In genomic region chr10:87792346-87792745, GRCm38 (mm10) we compare ENCODE assay signal across 26 mouse cellular contexts.
DNase-seq lines count a peak whose midpoint lies in the region; ATAC-seq lines count a peak whose summit lies in the region.
"Had no signal": no experiment of that assay in that cellular context is flagged by ENCODE, and none has a peak within 500 bp of the region (broad histone marks: within the 10 kb centered on the region; RNA-seq: fewer than 3 reads in every experiment).

No protein-coding gene starts in this region.

- H3K9ac ChIP-seq in midbrain, embryonic 13.5 days (replicated peaks), result no peak overlapping the region
- H3K9ac ChIP-seq: embryonic facial prominence, embryonic 15.5 days; forebrain, embryonic 12.5 days; forebrain, embryonic 15.5 days; heart, embryonic 12.5 days; heart, embryonic 15.5 days; hindbrain, embryonic 13.5 days had no signal

- H3K27me3 ChIP-seq in midbrain, embryonic 13.5 days, result no peaks in the 10 kb centered on the region
- H3K27me3 ChIP-seq: embryonic facial prominence, embryonic 15.5 days; forebrain, embryonic 12.5 days; forebrain, embryonic 15.5 days; heart, embryonic 12.5 days; heart, embryonic 15.5 days; hindbrain, embryonic 13.5 days had no signal

- H3K4me1 ChIP-seq in midbrain, embryonic 13.5 days (replicated peaks), result no peaks in the 10 kb centered on the region
- H3K4me1 ChIP-seq: embryonic facial prominence, embryonic 15.5 days; forebrain, embryonic 12.5 days; forebrain, embryonic 15.5 days; heart, embryonic 12.5 days; heart, embryonic 15.5 days; hindbrain, embryonic 10.5 days; hindbrain, embryonic 13.5 days had no signal

- no peaks in the 10 kb centered on the region for H3K36me3 ChIP-seq in midbrain, embryonic 13.5 days
- H3K36me3 ChIP-seq: embryonic facial prominence, embryonic 15.5 days; forebrain, embryonic 12.5 days; forebrain, embryonic 15.5 days; heart, embryonic 12.5 days; heart, embryonic 15.5 days; hindbrain, embryonic 10.5 days; hindbrain, embryonic 13.5 days had no signal

- ATAC-seq in midbrain, embryonic 13.5 days, result no peak
- ATAC-seq: CD4-positive, CD25-positive, alpha-beta regulatory T cell, adult 4 months; forebrain, embryonic 15.5 days; hindbrain, embryonic 16.5 days had no signal

- no peaks in the 10 kb centered on the region for H3K9me3 ChIP-seq in midbrain, embryonic 13.5 days
- H3K9me3 ChIP-seq: embryonic facial prominence, embryonic 15.5 days; forebrain, embryonic 12.5 days; forebrain, embryonic 15.5 days; heart, embryonic 12.5 days; heart, embryonic 15.5 days; hindbrain, embryonic 10.5 days; hindbrain, embryonic 13.5 days had no signal

- DNase-seq in ovary, adult 18-20 months (ENCODE audit: low spot score), result peak; percentile 23
- DNase-seq in ovary, postnatal 14 days (ENCODE audit: low spot score), result no peak
- DNase-seq in Muller cell, postnatal 12 days (ENCODE audit: inconsistent ontology term), result peak; percentile 70
- peak; percentile 8 for DNase-seq in adipocyte (ENCODE audit: low spot score)
- no peak for DNase-seq in layer of hippocampus, adult 18-20 months (ENCODE audit: low spot score in 2 of 2)
- DNase-seq in spleen, postnatal 4 days (ENCODE audit: low spot score in 2 of 2), result no peak
- DNase-seq: adrenal gland, adult 8-10 months; adrenal gland, postnatal 25 days; cerebellum, adult 11-12 months; cerebellum, adult 8-10 months; cerebellum, postnatal 36 days; embryo, embryonic 11 days; gastrocnemius, postnatal 25 days; heart, adult 18-20 months; heart, postnatal 10 days; heart, postnatal 36 days had no signal

- H3K4me3 ChIP-seq in midbrain, embryonic 13.5 days (replicated peaks), result no peak overlapping the region
- H3K4me3 ChIP-seq: embryonic facial prominence, embryonic 15.5 days; forebrain, embryonic 12.5 days; forebrain, embryonic 15.5 days; heart, embryonic 12.5 days; heart, embryonic 15.5 days; hindbrain, embryonic 10.5 days; hindbrain, embryonic 13.5 days had no signal

- H3K4me2 ChIP-seq in midbrain, embryonic 13.5 days (replicated peaks), result no peak overlapping the region
- H3K4me2 ChIP-seq: embryonic facial prominence, embryonic 15.5 days; forebrain, embryonic 12.5 days; forebrain, embryonic 15.5 days; heart, embryonic 12.5 days; heart, embryonic 15.5 days; hindbrain, embryonic 13.5 days had no signal

- no peak overlapping the region for H3K27ac ChIP-seq in midbrain, embryonic 13.5 days
- H3K27ac ChIP-seq: embryonic facial prominence, embryonic 15.5 days; forebrain, embryonic 12.5 days; forebrain, embryonic 15.5 days; heart, embryonic 15.5 days; hindbrain, embryonic 10.5 days; hindbrain, embryonic 13.5 days had no signal

Comparison
In these comparisons a context has a peak if more than half of its experiments do, and no peak if none do; other contexts are left out.
1. DNase-seq: peak in ovary, adult 18-20 months (single experiment), Muller cell, postnatal 12 days (single experiment) and adipocyte (single experiment); none in ovary, postnatal 14 days (single experiment), layer of hippocampus, adult 18-20 months (0 of 2) and spleen, postnatal 4 days (0 of 2).